Mouse (Mus musculus) embryo, embryonic 10.5 days (tissue): ENCODE measurements around the gene Aspn.

Experiments
- DNase-seq: peaks from one replicate; pipeline ENCODE4 v3.0.0-alpha.2; 2015; ENCODE audit warnings: low spot score

The Aspn gene

GRCm38 (mm10) chr13:49544279-49544678, at the start of gene Aspn:
TSS of gene Aspn (plus strand) at chr13:49544443.
- DNase-seq = no peak

DNA sequence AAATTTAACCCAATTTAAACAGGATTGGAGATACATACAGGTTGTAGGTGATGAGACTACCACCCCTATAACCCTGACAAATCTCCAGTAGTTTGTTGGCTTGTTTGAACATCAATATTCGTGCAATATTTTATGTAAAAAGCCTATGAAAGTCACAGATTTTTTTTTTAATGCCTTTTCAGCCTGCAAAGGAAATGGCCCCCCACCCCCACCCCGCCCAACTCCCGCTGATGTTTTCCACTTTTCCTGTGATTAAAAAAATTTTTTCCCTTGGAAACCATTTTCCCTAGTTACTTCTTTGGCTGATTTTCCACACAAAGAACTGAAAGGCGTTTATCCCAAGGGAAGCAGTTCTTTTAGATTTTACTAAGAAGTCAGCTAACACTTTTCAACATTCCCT, 39.7 kb upstream of the Aspn start, which contains the start of gene Ecm2:
Gene Ecm2, plus strand, starts transcription at position 301 of the 400 bp plus-strand sequence.
- DNase-seq = no peak

GRCm38 (mm10) chr13:49505776-49506175, 38.5 kb upstream of the Aspn start:
- no peak for DNase-seq

DNA sequence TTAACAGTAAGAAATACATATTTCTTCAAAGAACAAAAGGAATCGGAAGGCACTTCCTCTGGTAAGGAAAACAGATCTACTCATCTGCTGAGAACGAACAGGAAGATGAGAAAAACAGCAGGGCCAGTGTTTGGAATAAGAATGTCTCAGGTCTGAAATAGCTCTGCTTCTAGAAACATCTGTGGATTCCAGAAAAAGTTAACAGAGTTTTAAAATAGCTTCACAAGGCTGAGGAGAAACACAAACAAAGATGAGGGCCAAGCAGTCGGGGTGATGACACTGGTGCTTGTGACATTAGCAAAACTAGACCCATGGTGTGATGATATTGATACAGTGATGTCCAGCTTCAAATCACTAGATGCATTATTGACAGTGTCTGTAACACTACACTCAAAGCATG, 37.1 kb upstream of the Aspn start:
- no peak for DNase-seq

- DNase-seq = no peak
Observed at GRCm38 (mm10) chr13:49518761-49519160, 25.5 kb upstream of the Aspn start.

- DNase-seq = no peak
Observed at GRCm38 (mm10) chr13:49526235-49526634, 18.0 kb upstream of the Aspn start.

DNA sequence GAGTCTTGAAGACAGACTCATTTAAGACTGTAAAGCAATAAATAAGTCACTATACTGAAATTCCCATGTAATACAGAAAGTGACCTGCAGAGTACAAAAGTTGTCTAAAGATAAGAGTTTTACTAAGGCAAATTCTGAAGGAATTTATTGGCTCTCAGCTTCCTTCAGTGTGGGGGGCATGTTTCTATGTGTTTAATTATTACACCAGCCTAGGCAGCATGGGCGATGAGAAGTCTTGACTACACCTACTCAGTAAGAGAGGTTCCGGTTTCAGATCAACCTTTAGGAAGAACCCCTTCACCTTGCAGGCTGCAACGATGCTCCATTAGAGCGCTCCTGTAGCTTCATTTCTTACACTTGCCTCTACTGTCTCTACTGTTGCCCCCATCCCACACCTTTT, 13.6 kb upstream of the Aspn start:
- DNase-seq = no peak

DNA sequence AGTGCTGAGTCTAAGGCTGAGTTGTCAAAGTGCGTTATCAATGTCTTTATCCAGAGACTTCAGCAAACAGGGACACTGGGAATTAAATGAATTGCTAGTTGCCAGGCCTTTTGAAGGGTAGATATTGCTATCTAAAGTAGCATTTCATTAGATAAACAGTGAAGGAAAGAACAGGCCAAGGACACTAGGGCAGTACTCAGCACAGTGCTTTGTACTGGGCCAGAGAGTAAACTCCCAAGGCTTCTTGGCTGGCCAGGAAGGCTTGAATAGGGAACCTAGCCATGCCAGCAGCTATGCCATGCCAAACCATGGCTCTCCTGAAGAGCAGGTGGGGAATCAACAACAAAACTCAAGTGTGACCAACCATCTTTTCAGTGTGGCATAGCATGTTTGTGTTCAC, 7.3 kb upstream of the Aspn start:
- no peak for DNase-seq

GRCm38 (mm10) chr13:49538693-49539092, 5.5 kb upstream of the Aspn start:
- no peak for DNase-seq

- peak; percentile 10 for DNase-seq
Observed at GRCm38 (mm10) chr13:49545646-49546045, 1.4 kb downstream of the Aspn start.

GRCm38 (mm10) chr13:49546517-49546916, 2.3 kb downstream of the Aspn start:
- no peak for DNase-seq

GRCm38 (mm10) chr13:49547563-49548150, 3.4 kb downstream of the Aspn start:
- DNase-seq = no peak

- no peak for DNase-seq
Observed at GRCm38 (mm10) chr13:49549616-49550015, 5.4 kb downstream of the Aspn start.

DNA sequence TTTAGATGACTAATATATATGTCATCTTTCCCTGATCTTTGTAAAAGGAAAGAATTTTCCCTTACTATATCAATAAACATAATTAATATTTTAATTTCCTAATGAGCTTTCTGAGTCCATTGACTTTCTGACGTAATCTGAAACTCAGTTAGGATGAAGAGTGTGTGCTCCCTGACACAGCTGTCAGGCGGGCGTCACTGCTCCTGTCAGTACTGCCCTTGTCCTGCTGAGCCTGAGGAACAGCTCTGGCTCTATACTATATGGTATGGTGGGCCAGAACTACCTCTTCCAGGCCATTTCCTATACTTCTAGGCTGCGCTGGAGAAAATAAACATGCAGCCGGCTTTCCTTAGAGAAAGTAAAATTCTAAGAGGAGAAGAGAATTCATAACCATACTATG, 10.3 kb downstream of the Aspn start:
- DNase-seq = no peak

GRCm38 (mm10) chr13:49556203-49556602, 12.0 kb downstream of the Aspn start:
- DNase-seq = no peak

DNA sequence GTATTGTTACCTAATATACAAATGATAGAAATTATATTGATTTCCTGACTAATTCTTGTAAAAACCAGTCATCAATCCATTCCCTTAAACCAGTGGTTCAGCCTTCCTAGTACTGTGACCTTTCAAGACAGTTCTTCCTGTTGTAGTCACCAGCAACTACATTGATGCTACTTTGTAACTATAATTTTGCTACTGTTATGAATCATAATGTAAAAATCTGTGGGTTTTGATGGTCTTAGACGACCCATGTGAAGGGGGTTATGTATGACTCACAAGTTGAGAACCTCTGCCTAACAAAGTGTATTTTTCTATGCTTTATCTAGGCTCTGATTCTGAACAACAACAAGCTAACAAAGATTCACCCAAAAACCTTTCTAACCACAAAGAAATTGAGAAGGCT, 12.7 kb downstream of the Aspn start:
- no peak for DNase-seq

DNA sequence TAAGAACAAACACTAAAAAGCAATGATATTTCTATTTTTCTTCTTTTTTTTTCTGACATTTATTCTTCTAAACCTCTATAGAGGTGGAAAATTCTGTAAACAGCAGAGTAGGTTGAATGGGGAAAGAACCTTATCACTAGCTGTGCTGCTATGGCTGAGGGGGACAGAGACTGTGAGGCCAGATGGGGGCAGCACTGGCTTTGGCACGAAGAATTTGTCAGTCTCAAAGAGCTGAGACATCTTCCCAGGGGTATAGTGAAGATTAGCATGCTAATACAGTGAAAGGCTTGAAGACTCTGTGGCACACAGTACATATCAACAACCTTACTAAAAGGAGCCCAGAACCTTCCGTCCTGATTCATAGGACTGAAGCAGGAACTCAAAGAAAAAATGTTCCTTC, 14.9 kb downstream of the Aspn start:
- peak; percentile 41 for DNase-seq

DNA sequence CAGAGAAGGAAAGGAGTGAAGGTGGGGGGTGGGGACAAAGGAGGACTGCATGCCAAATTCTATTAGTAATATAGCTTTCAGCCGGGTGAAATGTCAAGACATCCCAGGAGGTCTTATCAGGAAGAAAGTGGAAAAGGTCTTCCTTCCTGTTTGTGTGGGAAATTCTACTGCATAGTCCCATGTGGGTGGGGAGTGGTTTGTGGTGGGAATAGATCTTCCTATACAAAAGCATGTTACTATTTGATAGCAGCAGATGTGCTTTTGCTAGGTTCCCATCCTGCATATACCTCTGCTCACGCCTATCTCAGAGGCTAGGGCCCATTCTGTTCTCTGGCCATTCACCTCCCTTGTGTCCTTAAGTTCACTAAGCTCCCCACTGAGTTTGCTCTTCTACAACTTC, 16.6 kb downstream of the Aspn start:
- no peak for DNase-seq

- DNase-seq = no peak
Observed at GRCm38 (mm10) chr13:49564347-49564746, 20.1 kb downstream of the Aspn start.

GRCm38 (mm10) chr13:49570371-49570770, 26.1 kb downstream of the Aspn start:
- no peak for DNase-seq

GRCm38 (mm10) chr13:49571418-49571817, 27.2 kb downstream of the Aspn start:
- no peak for DNase-seq

DNA sequence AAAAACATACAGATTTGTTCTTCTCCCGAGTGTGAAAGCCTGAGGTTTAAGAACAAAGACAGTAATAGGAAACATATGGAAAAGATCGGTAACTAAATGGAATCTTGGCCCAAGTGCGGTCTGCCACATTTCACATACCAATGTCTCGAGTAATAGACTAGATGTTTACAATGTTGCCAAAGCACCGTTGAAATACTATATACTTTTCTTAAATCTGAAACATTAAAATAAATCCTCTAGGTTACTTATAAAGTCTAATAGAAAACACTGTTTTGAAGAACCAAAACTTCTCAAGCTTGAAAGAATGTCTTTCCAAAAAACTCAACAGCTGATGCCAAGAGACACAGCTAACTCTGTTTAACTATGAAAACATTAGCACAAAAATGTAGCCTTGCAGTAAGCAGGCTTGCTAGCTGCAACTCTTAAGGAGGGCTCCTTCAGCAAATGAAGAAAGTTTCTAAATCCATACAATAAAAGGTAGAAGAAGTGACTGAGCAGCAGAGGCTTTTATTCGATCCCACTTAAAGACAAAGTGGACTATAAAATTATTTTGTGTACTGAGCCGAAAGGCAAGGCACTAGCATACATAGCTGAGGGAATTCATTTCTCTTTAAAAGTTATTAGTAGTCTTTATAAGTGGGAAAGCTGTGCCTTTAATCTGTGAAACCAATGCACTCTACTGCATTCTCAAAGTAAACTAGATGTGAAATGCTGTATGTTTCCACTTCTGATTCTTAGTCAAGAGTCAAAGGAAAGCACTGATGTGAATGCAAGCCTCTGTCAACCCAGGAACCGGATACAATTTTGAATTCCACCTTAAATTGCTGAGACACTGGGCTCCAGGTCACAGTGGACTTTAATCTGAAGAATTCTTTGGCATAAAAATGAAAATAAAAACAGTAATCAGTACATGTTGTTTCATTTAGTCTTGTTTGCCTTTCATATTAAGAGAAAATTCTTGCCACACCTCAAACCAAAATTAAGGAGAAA, 37.6 kb downstream of the Aspn start, which contains the start of gene Omd:
Gene Omd, plus strand, starts transcription at position 922 of the 990 bp plus-strand sequence.
- DNase-seq = peak; percentile 43

DNA sequence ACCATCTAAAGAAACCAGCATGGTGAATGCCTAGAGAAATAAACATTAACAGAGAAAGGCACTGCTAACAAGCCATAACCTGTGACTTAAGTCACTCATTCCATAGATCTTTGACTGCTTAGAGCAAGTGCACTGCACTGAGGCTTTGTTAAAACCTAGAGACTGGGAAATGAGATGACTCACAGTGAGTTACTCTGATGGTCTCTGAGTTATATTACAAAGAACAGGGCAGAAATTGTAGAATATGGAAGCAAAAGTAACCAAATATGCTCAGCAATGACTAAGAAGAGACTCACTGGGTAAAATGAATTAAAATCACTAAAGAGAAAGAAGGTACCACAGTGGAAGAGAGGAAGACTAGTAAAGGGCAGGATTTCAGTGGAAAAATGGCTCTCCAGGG, 39.6 kb downstream of the Aspn start:
- no peak for DNase-seq
